Mouse (Mus musculus) ES-Bruce4 (cell line): ENCODE results near the gene Selp.

ENCODE experiments used
- CTCF ChIP-seq: IDR thresholded peaks from one replicate; pipeline ENCODE4 v1.8.1; 2011; ENCODE audit warnings: low read depth, low read length
- EP300 ChIP-seq: IDR thresholded peaks from 2 replicates; pipeline ENCODE4 v1.6.1; 2011; ENCODE audit warnings: low read depth, low read length; ENCODE audit not compliant: insufficient read depth
- POLR2A ChIP-seq: IDR thresholded peaks from one replicate; pipeline ENCODE4 v1.8.1; 2011; ENCODE audit warnings: low read length; ENCODE audit not compliant: insufficient read depth

DNA sequence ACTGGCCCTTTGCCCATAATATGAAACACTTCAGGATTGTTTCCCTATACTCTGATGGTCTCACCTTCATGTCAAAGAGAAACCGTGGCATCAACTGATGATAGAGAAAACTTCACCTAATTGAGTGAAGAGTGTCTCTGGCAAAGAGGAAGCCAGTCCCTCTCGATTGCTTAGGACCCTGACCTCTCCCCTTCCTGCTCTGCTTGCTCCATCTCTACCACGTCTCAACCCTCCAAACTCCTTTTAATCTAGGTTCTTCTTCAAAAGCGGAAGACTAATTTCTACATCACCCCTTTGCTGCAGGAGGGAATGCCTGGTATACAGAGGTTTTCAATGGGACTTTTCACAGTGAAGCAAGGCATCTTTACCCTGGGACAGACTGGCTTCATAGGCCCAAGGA lies 58.1 kb downstream of the Selp start:
- TF ChIP-seq CTCF = no peak
- TF ChIP-seq POLR2A = no peak
- TF ChIP-seq EP300 = no peak
